In genomic region chr3:152284306-152284705, GRCm38 (mm10) we compare ENCODE assay signal across 16 mouse cellular contexts.
"Had no signal": no experiment of that assay in that cellular context is flagged by ENCODE, and none has a peak within 500 bp of the region (broad histone marks: within the 10 kb centered on the region; RNA-seq: fewer than 3 reads in every experiment).

No protein-coding gene starts in this region.

- H3K4me2 ChIP-seq: neural tube, embryonic 13.5 days; neural tube, embryonic 15.5 days; stomach, embryonic 15.5 days had no signal

- H3K27ac ChIP-seq: neural tube, embryonic 13.5 days; neural tube, embryonic 15.5 days; stomach, embryonic 15.5 days; stomach, postnatal 0 days had no signal

- H3K27me3 ChIP-seq: neural tube, embryonic 13.5 days; neural tube, embryonic 15.5 days; stomach, embryonic 15.5 days had no signal

- H3K4me3 ChIP-seq: neural tube, embryonic 13.5 days; neural tube, embryonic 15.5 days; stomach, embryonic 15.5 days had no signal

- H3K9ac ChIP-seq: neural tube, embryonic 13.5 days; neural tube, embryonic 15.5 days; stomach, embryonic 15.5 days had no signal

- H3K9me3 ChIP-seq: neural tube, embryonic 13.5 days; neural tube, embryonic 15.5 days; stomach, embryonic 15.5 days had no signal

- H3K4me1 ChIP-seq: neural tube, embryonic 13.5 days; neural tube, embryonic 15.5 days; stomach, embryonic 15.5 days had no signal

- DNase-seq: retina, postnatal 1 day; right cerebral cortex, adult 18-20 months; right cerebral cortex, postnatal 14 days; right cerebral cortex, postnatal 25 days; right cerebral cortex, postnatal 4 days; spleen, adult 18-20 months; thymus, adult 18-20 months; thymus, adult 2 months; thymus, postnatal 14 days; thymus, postnatal 25 days; thymus, postnatal 36 days; thymus, postnatal 4 days had no signal
